Mouse (Mus musculus): ENCODE data around the gene Ntf5.
"Not testable (repeated sequence)": the region's sequence is repeated elsewhere in the genome, so short reads cannot be mapped to it uniquely, and the experiment has no call there.

Ntf5 gene

GRCm38 (mm10) chr7:45413113-45413863 is at the start of gene Ntf5:
TSS of gene Ntf5 (plus strand) at chr7:45413695.
- DNase-seq (ENCODE audit: low read depth, low spot score): peak; percentile 37

- DNase-seq (ENCODE audit: low read depth, low spot score): no peak
These were observed 49.5 kb upstream of the Ntf5 start for GRCm38 (mm10) chr7:45363983-45364382.

GRCm38 (mm10) chr7:45365742-45366651 is 47.5 kb upstream of the Ntf5 start:
- no peak for DNase-seq (ENCODE audit: low read depth, low spot score)

GRCm38 (mm10) chr7:45366652-45367019 is 46.9 kb upstream of the Ntf5 start, which contains the start of gene Ppfia3:
TSS of gene Ppfia3 (minus strand) at chr7:45367019.
- DNase-seq (ENCODE audit: low read depth, low spot score): no peak

- DNase-seq (ENCODE audit: low read depth, low spot score): peak; percentile 97
These were observed 46.2 kb upstream of the Ntf5 start for GRCm38 (mm10) chr7:45367020-45367880.

- no peak for DNase-seq (ENCODE audit: low read depth, low spot score)
These were observed 45.3 kb upstream of the Ntf5 start for GRCm38 (mm10) chr7:45368178-45368577.

- DNase-seq (ENCODE audit: low read depth, low spot score): no peak
These were observed 44.3 kb upstream of the Ntf5 start for GRCm38 (mm10) chr7:45369022-45369745.

- DNase-seq (ENCODE audit: low read depth, low spot score): no peak
These were observed 43.5 kb upstream of the Ntf5 start for GRCm38 (mm10) chr7:45369836-45370474.

GRCm38 (mm10) chr7:45370475-45371311 is 42.8 kb upstream of the Ntf5 start, which contains the start of gene Lin7b:
TSS of gene Lin7b (minus strand) at chr7:45370583.
- peak; percentile 94 for DNase-seq (ENCODE audit: low read depth, low spot score)

GRCm38 (mm10) chr7:45372371-45372770 is 41.1 kb upstream of the Ntf5 start:
- no peak for DNase-seq (ENCODE audit: low read depth, low spot score)

- DNase-seq (ENCODE audit: low read depth, low spot score): peak; percentile 51
These were observed 38.9 kb upstream of the Ntf5 start for GRCm38 (mm10) chr7:45374620-45375019.

- DNase-seq (ENCODE audit: low read depth, low spot score): no peak
These were observed 37.4 kb upstream of the Ntf5 start for GRCm38 (mm10) chr7:45376057-45376456.

GRCm38 (mm10) chr7:45386077-45386476 is 27.4 kb upstream of the Ntf5 start:
- no peak for DNase-seq (ENCODE audit: low read depth, low spot score)

- DNase-seq (ENCODE audit: low read depth, low spot score): no peak
These were observed 18.4 kb upstream of the Ntf5 start for GRCm38 (mm10) chr7:45395129-45395541.

GRCm38 (mm10) chr7:45395578-45396336 is 17.7 kb upstream of the Ntf5 start, which contains the start of gene Snrnp70:
TSS of gene Snrnp70 (minus strand) at chr7:45395742.
- peak; percentile 100 for DNase-seq (ENCODE audit: low read depth, low spot score)

- not testable (repeated sequence) for DNase-seq (ENCODE audit: low read depth, low spot score)
These were observed 17.1 kb upstream of the Ntf5 start for GRCm38 (mm10) chr7:45396337-45396775.

GRCm38 (mm10) chr7:45396787-45397186 is 16.7 kb upstream of the Ntf5 start:
- DNase-seq (ENCODE audit: low read depth, low spot score): no peak

GRCm38 (mm10) chr7:45401521-45402085 is 11.9 kb upstream of the Ntf5 start:
- DNase-seq (ENCODE audit: low read depth, low spot score): no peak

All from CD4-positive helper T cell, adult 2 months (primary cell).